Mouse (Mus musculus) MEL (cell line): ENCODE measurements around the gene Actr3b. TPM values are rescaled to one million over a fixed set of nuclear protein-coding genes. Genes with fewer than 3 reads are reported as not detected.

Experiments used
- DNase-seq: peaks from one replicate; pipeline ENCODE4 v3.0.0; 2011; ENCODE audit warnings: low read depth, low spot score
- H3K27ac ChIP-seq: 2 replicates; pipeline ENCODE4 v1.5.1; 2012; ENCODE audit warnings: low read depth, mild to moderate bottlenecking, control low read depth, low read length, moderate library complexity; ENCODE audit not compliant: control insufficient read depth
- H3K27me3 ChIP-seq, 2 experiments: fragments of 150-350 bp in 1 of 2; sonication (generic) in 1 of 2; 2 replicates each; pipeline ENCODE4 v1.6.1; 2012; ENCODE audit warnings: low read length in 2 of 2, mild to moderate bottlenecking in 2 of 2, improper control_type of control experiment in 1 of 2, moderate library complexity in 1 of 2; ENCODE audit not compliant: insufficient read depth in 2 of 2, control insufficient read depth in 1 of 2
- H3K36me3 ChIP-seq, 2 experiments: 2 replicates each; pipeline ENCODE4 v1.6.1; 2012 to 2014; ENCODE audit warnings: low read length in 2 of 2, improper control_type of control experiment in 1 of 2, inconsistent platforms in 1 of 2, mild to moderate bottlenecking in 1 of 2; ENCODE audit not compliant: insufficient read depth in 2 of 2, control insufficient read depth in 1 of 2
- H3K4me1 ChIP-seq, 2 experiments: fragments of 150-350 bp in 1 of 2; sonication (generic) in 1 of 2; 2 replicates each; pipeline ENCODE4 v1.6.1; 2012; ENCODE audit warnings: low read length in 2 of 2, improper control_type of control experiment in 1 of 2, mild to moderate bottlenecking in 1 of 2; ENCODE audit not compliant: insufficient read depth in 2 of 2, control insufficient read depth in 1 of 2
- H3K4me3 ChIP-seq, 2 experiments: fragments of 150-350 bp in 1 of 2; sonication (generic) in 1 of 2; 2 replicates each; pipeline ENCODE4 v1.5.1; 2012; ENCODE audit warnings: low read depth in 2 of 2, low read length in 2 of 2, mild to moderate bottlenecking in 2 of 2, moderate library complexity in 2 of 2, control low read depth in 1 of 2, improper control_type of control experiment in 1 of 2; ENCODE audit not compliant: control insufficient read depth in 1 of 2, insufficient read depth in 1 of 2
- H3K79me2 ChIP-seq: 2 replicates; pipeline ENCODE4 v1.6.1; 2012; ENCODE audit warnings: mild to moderate bottlenecking, low read length, moderate library complexity; ENCODE audit not compliant: control insufficient read depth, poor library complexity, insufficient read depth
- H3K9ac ChIP-seq: 2 replicates; pipeline ENCODE4 v1.6.1; 2012; ENCODE audit warnings: low read depth, mild to moderate bottlenecking, control low read depth, low read length, moderate library complexity; ENCODE audit not compliant: control insufficient read depth, poor library complexity, severe bottlenecking
- H3K9me3 ChIP-seq: fragments of 150-350 bp; sonication (generic); replicated peaks from 2 replicates; pipeline ENCODE4 v1.6.1; 2012; ENCODE audit warnings: mild to moderate bottlenecking, low read length, improper control_type of control experiment, moderate library complexity; ENCODE audit not compliant: insufficient read depth
- BHLHE40 ChIP-seq: IDR thresholded peaks from 2 replicates; pipeline ENCODE4 v1.6.1; 2012; ENCODE audit warnings: low read depth, mild to moderate bottlenecking, inconsistent platforms, low read length, improper control_type of control experiment, borderline replicate concordance
- CHD1 ChIP-seq: IDR thresholded peaks from 2 replicates; pipeline ENCODE4 v1.6.1; 2012; ENCODE audit warnings: low read depth, mild to moderate bottlenecking, inconsistent platforms, low read length, improper control_type of control experiment
- CHD2 ChIP-seq: IDR thresholded peaks from 2 replicates; pipeline ENCODE4 v1.6.1; 2011; ENCODE audit warnings: low read length, improper control_type of control experiment
- CTCF ChIP-seq, 3 experiments: IDR thresholded peaks in 2 of 3; conservative IDR thresholded peaks in 1 of 3; 2 replicates each; pipeline ENCODE4 v1.5.1; 2011 to 2012; ENCODE audit warnings: low read length in 3 of 3, low read depth in 2 of 3, mild to moderate bottlenecking in 2 of 3, improper control_type of control experiment in 1 of 3, inconsistent platforms in 1 of 3, mixed read lengths in 1 of 3, moderate library complexity in 1 of 3; ENCODE audit not compliant: control insufficient read depth in 1 of 3, insufficient read depth in 1 of 3, poor library complexity in 1 of 3, severe bottlenecking in 1 of 3
- E2F4 ChIP-seq: IDR thresholded peaks from 2 replicates; pipeline ENCODE4 v1.6.1; 2011; ENCODE audit warnings: low read depth, low read length, improper control_type of control experiment, borderline replicate concordance
- ELF1 ChIP-seq: IDR thresholded peaks from 2 replicates; pipeline ENCODE4 v1.6.1; 2014; ENCODE audit warnings: low read depth, mild to moderate bottlenecking, inconsistent platforms, low read length, improper control_type of control experiment, moderate library complexity
- EP300 ChIP-seq, 2 experiments: IDR thresholded peaks; 2 replicates each; pipeline ENCODE4 v1.6.1; 2011; ENCODE audit warnings: improper control_type of control experiment in 2 of 2, low read length in 2 of 2, low read depth in 1 of 2, mild to moderate bottlenecking in 1 of 2
- JUND ChIP-seq: IDR thresholded peaks from 2 replicates; pipeline ENCODE4 v1.6.1; 2011; ENCODE audit warnings: low read depth, mild to moderate bottlenecking, improper control_type of control experiment, low read length
- MAFK ChIP-seq: IDR thresholded peaks from 2 replicates; pipeline ENCODE4 v1.6.1; 2011; ENCODE audit warnings: low read depth, mild to moderate bottlenecking, low read length, improper control_type of control experiment, borderline replicate concordance
- MAX ChIP-seq: IDR thresholded peaks from 2 replicates; pipeline ENCODE4 v1.6.1; 2011; ENCODE audit warnings: low read length, improper control_type of control experiment
- NRF1 ChIP-seq: IDR thresholded peaks from 2 replicates; pipeline ENCODE4 v1.6.1; 2014; ENCODE audit warnings: low read depth, mild to moderate bottlenecking, inconsistent platforms, low read length, improper control_type of control experiment, moderate library complexity; ENCODE audit not compliant: poor library complexity, insufficient read depth, severe bottlenecking
- POLR2A ChIP-seq, 2 experiments: IDR thresholded peaks; 2 replicates each; pipeline ENCODE4 v1.6.1; 2011 to 2012; ENCODE audit warnings: low read length in 2 of 2, mild to moderate bottlenecking in 2 of 2, control low read depth in 1 of 2, improper control_type of control experiment in 1 of 2, low read depth in 1 of 2, moderate library complexity in 1 of 2; ENCODE audit not compliant: control insufficient read depth in 1 of 2, insufficient read depth in 1 of 2, poor library complexity in 1 of 2
- POLR2AphosphoS2 ChIP-seq: IDR thresholded peaks from 2 replicates; pipeline ENCODE4 v1.6.1; 2011; ENCODE audit warnings: low read length, improper control_type of control experiment
- RAD21 ChIP-seq: IDR thresholded peaks from 2 replicates; pipeline ENCODE4 v1.6.1; 2011; ENCODE audit warnings: mild to moderate bottlenecking, low read depth, low read length, improper control_type of control experiment
- RCOR1 ChIP-seq: IDR thresholded peaks from 2 replicates; pipeline ENCODE4 v1.6.1; 2012; ENCODE audit warnings: low read depth, mild to moderate bottlenecking, inconsistent platforms, low read length, improper control_type of control experiment
- SMC3 ChIP-seq: IDR thresholded peaks from 2 replicates; pipeline ENCODE4 v1.6.1; 2011; ENCODE audit warnings: low read depth, low read length, improper control_type of control experiment
- USF2 ChIP-seq, 2 experiments: IDR thresholded peaks; 2 replicates each; pipeline ENCODE4 v1.6.1; 2011 to 2012; ENCODE audit warnings: improper control_type of control experiment in 2 of 2, low read length in 2 of 2, borderline replicate concordance in 1 of 2, inconsistent platforms in 1 of 2, low read depth in 1 of 2, mild to moderate bottlenecking in 1 of 2; ENCODE audit not compliant: insufficient read depth in 1 of 2
- ZC3H11A ChIP-seq: IDR thresholded peaks from 2 replicates; pipeline ENCODE4 v1.6.1; 2012; ENCODE audit warnings: low read depth, mild to moderate bottlenecking, inconsistent platforms, low read length, improper control_type of control experiment
- ZMIZ1 ChIP-seq: IDR thresholded peaks from 2 replicates; pipeline ENCODE4 v1.6.1; 2012; ENCODE audit warnings: low read depth, mild to moderate bottlenecking, inconsistent platforms, low read length, improper control_type of control experiment, moderate library complexity
- ZNF384 ChIP-seq: IDR thresholded peaks from 2 replicates; pipeline ENCODE4 v1.6.1; 2012; ENCODE audit warnings: low read depth, mild to moderate bottlenecking, inconsistent platforms, low read length, improper control_type of control experiment
- polyA plus RNA-seq, 2 experiments: library from polyadenylated mRNA; stranded (reverse) in 1 of 2; unstranded in 1 of 2; fragments of >175 nt in 1 of 2; fragments of >200 nt in 1 of 2; gene quantifications; 2 replicates each; pipeline versions ENCODE4 v1.2.1 to v1.2.4; 2012; ENCODE audit warnings: low replicate concordance in 2 of 2, low read depth in 1 of 2; ENCODE audit not compliant: insufficient read length in 2 of 2, insufficient read depth in 1 of 2, missing spikeins in 1 of 2
- total RNA-seq: library from RNA; depleted of rRNA; stranded (reverse); fragments of 300-350 nt; gene quantifications from 2 replicates; pipeline ENCODE4 v1.2.3, GENCODE M21; 2012

Gene Actr3b
- total and polyA plus RNA-seq, 3 experiments, result 8.7 to 11.1 TPM; not detected in 1

DNA sequence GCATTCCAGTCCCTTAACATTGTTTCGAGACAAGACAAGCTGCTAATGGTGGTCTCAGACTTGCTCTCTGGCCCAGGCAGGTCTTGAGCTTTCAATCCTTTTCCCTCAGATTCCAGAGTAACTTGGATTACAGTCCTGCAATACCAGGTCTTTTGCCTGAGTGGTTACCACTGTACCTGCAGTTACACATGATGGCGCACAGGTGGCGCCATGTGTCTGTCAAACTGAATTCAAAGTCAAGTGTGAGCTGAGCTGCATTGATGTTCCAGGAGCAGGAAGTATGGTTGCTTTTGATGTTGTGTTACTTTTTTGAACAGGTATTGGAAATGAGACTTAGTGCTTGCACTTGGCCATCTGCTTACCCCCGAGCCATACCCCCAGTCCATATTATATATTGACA lies 79.6 kb downstream of the Actr3b start:
- H3K4me3 ChIP-seq, result no peak overlapping the region
- H3K4me1 ChIP-seq, result peaks cover 0 to 2% of the 10 kb centered on the region in 2 experiments; a peak in 1 of 4 replicates
- no peaks in the 10 kb centered on the region for H3K9me3 ChIP-seq
- H3K27me3 ChIP-seq, result no peaks in the 10 kb centered on the region
- H3K9ac ChIP-seq, result no peak overlapping the region
- no peak for TF ChIP-seq E2F4
- no peak for TF ChIP-seq CHD2
- peak; percentile 52; the same call in 1 of the 2 replicates for TF ChIP-seq MAX
- TF ChIP-seq ELF1, result no peak
- TF ChIP-seq ZC3H11A, result peak; percentile 67
- peak; percentile 96 for TF ChIP-seq RAD21
- no peak for TF ChIP-seq MAFK
- peak; percentile 82 for TF ChIP-seq SMC3
- peak; percentile 90 to 99 (median 97) for TF ChIP-seq CTCF (IDR thresholded peaks at IDR 0.05 in 2 of 3, conservative IDR thresholded peaks at IDR 0.05 in 1 of 3; ENCODE audit: control insufficient read depth in 1 of 3, insufficient read depth in 1 of 3, low read depth in 2 of 3, low read length in 3 of 3, poor library complexity in 1 of 3, severe bottlenecking in 1 of 3)
- no peak for TF ChIP-seq ZNF384
- TF ChIP-seq POLR2A (IDR thresholded peaks at IDR 0.05; ENCODE audit: control insufficient read depth in 1 of 2, insufficient read depth in 1 of 2, low read depth in 1 of 2, low read length in 2 of 2, poor library complexity in 1 of 2), result no peak
- H3K36me3 ChIP-seq, result no peaks in the 10 kb centered on the region
- H3K27ac ChIP-seq, result no peak overlapping the region
- H3K79me2 ChIP-seq, result no peaks in the 10 kb centered on the region
- DNase-seq, result peak; percentile 75

DNA sequence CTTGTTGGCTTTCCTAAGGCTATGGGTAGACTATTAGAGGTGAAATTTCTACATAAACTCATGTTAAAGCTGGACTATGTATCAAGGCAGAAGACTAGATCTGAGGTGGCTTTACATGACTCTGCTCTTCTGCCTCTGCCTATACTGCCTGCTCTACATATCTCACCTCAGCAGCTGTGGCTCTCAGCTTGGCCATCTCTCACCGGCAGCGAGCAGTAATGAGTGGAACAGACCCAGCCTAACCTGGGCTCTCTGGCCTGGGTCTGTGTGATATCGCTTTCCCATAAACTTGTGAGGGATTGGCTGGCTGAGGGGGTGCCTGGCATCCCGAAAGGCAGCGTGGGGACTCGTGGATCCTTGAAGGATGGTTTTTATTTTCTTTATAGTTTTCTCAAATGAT lies 86.8 kb downstream of the Actr3b start:
- no peak overlapping the region for H3K9ac ChIP-seq
- no peak overlapping the region for H3K27ac ChIP-seq
- no peak for DNase-seq
- H3K27me3 ChIP-seq, result no peaks in the 10 kb centered on the region
- H3K9me3 ChIP-seq, result no peaks in the 10 kb centered on the region
- TF ChIP-seq POLR2A (IDR thresholded peaks at IDR 0.05; ENCODE audit: control insufficient read depth in 1 of 2, insufficient read depth in 1 of 2, low read depth in 1 of 2, low read length in 2 of 2, poor library complexity in 1 of 2), result no peak
- no peak for TF ChIP-seq BHLHE40
- no peak for TF ChIP-seq RCOR1
- TF ChIP-seq ZC3H11A, result no peak
- TF ChIP-seq NRF1, result no peak
- TF ChIP-seq ZNF384, result no peak
- no peak for TF ChIP-seq CHD2
- TF ChIP-seq CHD1, result no peak
- TF ChIP-seq USF2 (IDR thresholded peaks at IDR 0.05; ENCODE audit: borderline replicate concordance in 1 of 2, insufficient read depth in 1 of 2, low read depth in 1 of 2, low read length in 2 of 2), result no peak
- no peak for TF ChIP-seq ZMIZ1
- TF ChIP-seq POLR2AphosphoS2, result no peak
- TF ChIP-seq JUND, result no peak
- no peak for TF ChIP-seq EP300 (IDR thresholded peaks at IDR 0.05; ENCODE audit: low read depth in 1 of 2, low read length in 2 of 2)
- TF ChIP-seq MAFK, result no peak
- no peaks in the 10 kb centered on the region for H3K4me1 ChIP-seq
- no peak overlapping the region for H3K4me3 ChIP-seq
- no peaks in the 10 kb centered on the region for H3K79me2 ChIP-seq
- H3K36me3 ChIP-seq, result no peaks in the 10 kb centered on the region
